Comparison of ENCODE assay signal across 30 mouse cellular contexts in the genomic region with DNA sequence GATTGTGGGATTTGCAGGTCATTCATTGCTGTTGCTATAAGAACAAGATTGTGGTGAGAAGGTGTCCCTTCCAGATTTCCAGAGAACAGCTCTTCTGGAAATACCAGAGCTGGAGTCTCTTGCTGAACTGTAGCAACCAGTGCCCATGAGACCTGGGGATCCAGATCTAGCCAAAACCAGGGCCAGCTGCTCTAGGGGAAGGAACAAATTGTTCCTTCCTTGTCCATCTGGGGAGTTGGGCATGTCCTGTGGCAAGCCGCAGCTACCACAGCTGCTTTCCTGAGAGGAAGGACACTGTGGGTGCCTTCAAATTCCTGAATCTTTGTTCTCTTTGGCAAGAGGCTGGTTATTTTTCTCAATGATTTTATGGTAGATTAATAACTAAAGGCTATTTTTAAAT.
DNase-seq lines count a peak whose midpoint lies in the region; ATAC-seq lines count a peak whose summit lies in the region.
"Had no signal": no experiment of that assay in that cellular context is flagged by ENCODE, and none has a peak within 500 bp of the region (broad histone marks: within the 10 kb centered on the region; RNA-seq: fewer than 3 reads in every experiment).

No protein-coding gene starts in this region.

- H3K27ac ChIP-seq in intestine, embryonic 14.5 days (ENCODE audit: low read depth), result no peak overlapping the region
- H3K27ac ChIP-seq in intestine, embryonic 16.5 days (ENCODE audit: low read length), result no peak overlapping the region
- H3K27ac ChIP-seq: embryonic facial prominence, embryonic 13.5 days; forebrain, embryonic 10.5 days; forebrain, embryonic 15.5 days; heart, embryonic 10.5 days; hindbrain, embryonic 13.5 days; kidney, postnatal 0 days; liver, embryonic 14.5 days had no signal

- no peaks in the 10 kb centered on the region for H3K4me1 ChIP-seq in intestine, embryonic 14.5 days (replicated peaks; ENCODE audit: control insufficient read depth, insufficient read depth, low read length)
- no peaks in the 10 kb centered on the region for H3K4me1 ChIP-seq in intestine, embryonic 16.5 days (ENCODE audit: control insufficient read depth, insufficient read depth, low read length)
- H3K4me1 ChIP-seq: embryonic facial prominence, embryonic 13.5 days; forebrain, embryonic 15.5 days; heart, embryonic 10.5 days; hindbrain, embryonic 13.5 days had no signal

- no peak overlapping the region for H3K4me3 ChIP-seq in intestine, embryonic 14.5 days (ENCODE audit: low read depth, low read length)
- H3K4me3 ChIP-seq in intestine, embryonic 16.5 days (ENCODE audit: low read length), result no peak overlapping the region
- H3K4me3 ChIP-seq: embryonic facial prominence, embryonic 13.5 days; forebrain, embryonic 10.5 days; forebrain, embryonic 15.5 days; heart, embryonic 10.5 days; hindbrain, embryonic 13.5 days had no signal

- H3K27me3 ChIP-seq in intestine, embryonic 14.5 days (replicated peaks; ENCODE audit: control insufficient read depth, insufficient read depth, low read length), result no peaks in the 10 kb centered on the region
- no peaks in the 10 kb centered on the region for H3K27me3 ChIP-seq in intestine, embryonic 16.5 days (replicated peaks; ENCODE audit: control insufficient read depth, insufficient read depth, low read length)
- H3K27me3 ChIP-seq: CH12.LX; embryonic facial prominence, embryonic 13.5 days; forebrain, embryonic 15.5 days; hindbrain, embryonic 13.5 days had no signal

- peak; percentile 44 for DNase-seq in gastrocnemius, adult 18-20 months (ENCODE audit: low spot score)
- no peak for DNase-seq in gastrocnemius, postnatal 4 days (ENCODE audit: low spot score in 2 of 2)
- peak; percentile 15 for DNase-seq in intestine, embryonic 14.5 days (ENCODE audit: low spot score)
- DNase-seq in skeletal muscle tissue, adult 2 months (ENCODE audit: low read depth, low spot score), result peak; percentile 54
- no peak for DNase-seq in lung, postnatal 4 days
- DNase-seq: adrenal gland, adult 2 months; cerebellum, adult 2 months; cerebellum, postnatal 36 days; heart, postnatal 36 days; kidney, adult 18-20 months; kidney, postnatal 4 days; layer of hippocampus, adult 9-11 months; liver; lung, adult 2 months; lung, postnatal 10 days; right cerebral cortex, postnatal 4 days; thymus, postnatal 4 days had no signal

- H3K36me3 ChIP-seq in intestine, embryonic 14.5 days (ENCODE audit: control insufficient read depth, insufficient read depth, low read length), result no peaks in the 10 kb centered on the region
- no peaks in the 10 kb centered on the region for H3K36me3 ChIP-seq in intestine, embryonic 16.5 days (ENCODE audit: control insufficient read depth, insufficient read depth, low read length)
- H3K36me3 ChIP-seq: embryonic facial prominence, embryonic 13.5 days; forebrain, embryonic 10.5 days; forebrain, embryonic 15.5 days; heart, embryonic 10.5 days; hindbrain, embryonic 13.5 days had no signal

- H3K9me3 ChIP-seq in intestine, embryonic 14.5 days (ENCODE audit: control insufficient read depth, low read length), result no peaks in the 10 kb centered on the region
- H3K9me3 ChIP-seq in intestine, embryonic 16.5 days (ENCODE audit: control insufficient read depth, low read length), result no peaks in the 10 kb centered on the region
- H3K9me3 ChIP-seq: embryonic facial prominence, embryonic 13.5 days; forebrain, embryonic 10.5 days; forebrain, embryonic 15.5 days; heart, embryonic 10.5 days; hindbrain, embryonic 13.5 days had no signal

- ATAC-seq in intestine, embryonic 14.5 days (replicated peaks; ENCODE audit: low FRiP score, low TSS enrichment, low read depth), result no peak
- ATAC-seq in intestine, embryonic 16.5 days, result no peak
- peak; percentile 96 for ATAC-seq in granulocyte monocyte progenitor cell, adult 5-6 weeks (replicated peaks; ENCODE audit: poor library complexity, severe bottlenecking)
- ATAC-seq: activated CD4-positive, CD25-positive, alpha-beta regulatory T cell, adult 4 months; forebrain, embryonic 15.5 days; midbrain, embryonic 16.5 days had no signal

- no peak overlapping the region for H3K9ac ChIP-seq in intestine, embryonic 14.5 days (ENCODE audit: low read length)
- no peak overlapping the region for H3K9ac ChIP-seq in intestine, embryonic 16.5 days (ENCODE audit: low read depth, low read length)
- H3K9ac ChIP-seq: embryonic facial prominence, embryonic 13.5 days; forebrain, embryonic 15.5 days; hindbrain, embryonic 13.5 days; liver, embryonic 14.5 days had no signal

- 100% methylated on average over 1 of the region's 1 CpGs for WGBS in intestine, embryonic 14.5 days
- WGBS in intestine, embryonic 16.5 days, result 70% methylated on average over 1 of the region's 1 CpGs

- H3K4me2 ChIP-seq in intestine, embryonic 14.5 days (ENCODE audit: low read length), result no peak overlapping the region
- H3K4me2 ChIP-seq in intestine, embryonic 16.5 days (ENCODE audit: low read depth, low read length), result no peak overlapping the region
- H3K4me2 ChIP-seq: embryonic facial prominence, embryonic 13.5 days; forebrain, embryonic 15.5 days; hindbrain, embryonic 13.5 days; midbrain, embryonic 11.5 days had no signal

Comparison
In these comparisons a context has a peak if more than half of its experiments do, and no peak if none do; other contexts are left out.
1. DNase-seq: peak in gastrocnemius, adult 18-20 months (single experiment), intestine, embryonic 14.5 days (single experiment) and skeletal muscle tissue, adult 2 months (single experiment); none in gastrocnemius, postnatal 4 days (0 of 2) and lung, postnatal 4 days (0 of 2).